Mouse (Mus musculus): ENCODE data around the gene Rnft2.
A peak's percentile ranks its signal among the peaks of the same experiment; 100 is the strongest.

The Rnft2 gene

GRCm38 (mm10) chr5:118244606-118245443 is at the start of gene Rnft2, which contains the start of gene 2410131K14Rik:
Gene Rnft2, minus strand, starts transcription at chr5:118245116.
Gene 2410131K14Rik, plus strand, starts transcription at chr5:118245227.
- peak; percentile 100 for DNase-seq

GRCm38 (mm10) chr5:118294086-118294864 is 49.4 kb upstream of the Rnft2 start:
- DNase-seq = peak; percentile 99

GRCm38 (mm10) chr5:118292476-118292875 is 47.6 kb upstream of the Rnft2 start:
- DNase-seq = no peak

- no peak for DNase-seq
Observed at GRCm38 (mm10) chr5:118291453-118291852, 46.5 kb upstream of the Rnft2 start.

GRCm38 (mm10) chr5:118277741-118278495 is 33.0 kb upstream of the Rnft2 start:
- no peak for DNase-seq

- no peak for DNase-seq
Observed at GRCm38 (mm10) chr5:118276711-118277110, 31.8 kb upstream of the Rnft2 start.

- no peak for DNase-seq
Observed at GRCm38 (mm10) chr5:118276281-118276680, 31.4 kb upstream of the Rnft2 start.

GRCm38 (mm10) chr5:118274546-118274945 is 29.6 kb upstream of the Rnft2 start:
- DNase-seq = no peak

- peak; percentile 93 for DNase-seq
Observed at GRCm38 (mm10) chr5:118273446-118273845, 28.5 kb upstream of the Rnft2 start.

- no peak for DNase-seq
Observed at GRCm38 (mm10) chr5:118271449-118272110, 26.7 kb upstream of the Rnft2 start.

GRCm38 (mm10) chr5:118268987-118269386 is 24.1 kb upstream of the Rnft2 start:
- DNase-seq = peak; percentile 98

GRCm38 (mm10) chr5:118266309-118266708 is 21.4 kb upstream of the Rnft2 start:
- no peak for DNase-seq

GRCm38 (mm10) chr5:118265366-118265765 is 20.4 kb upstream of the Rnft2 start:
- DNase-seq = no peak

GRCm38 (mm10) chr5:118264279-118264678 is 19.4 kb upstream of the Rnft2 start:
- no peak for DNase-seq

- no peak for DNase-seq
Observed at GRCm38 (mm10) chr5:118262418-118262817, 17.5 kb upstream of the Rnft2 start.

- DNase-seq = no peak
Observed at GRCm38 (mm10) chr5:118261181-118261580, 16.3 kb upstream of the Rnft2 start.

GRCm38 (mm10) chr5:118260642-118261041 is 15.7 kb upstream of the Rnft2 start:
- DNase-seq = no peak

GRCm38 (mm10) chr5:118260055-118260454 is 15.1 kb upstream of the Rnft2 start:
- DNase-seq = no peak

- DNase-seq = no peak
Observed at GRCm38 (mm10) chr5:118259636-118260035, 14.7 kb upstream of the Rnft2 start.

- DNase-seq = no peak
Observed at GRCm38 (mm10) chr5:118259152-118259551, 14.2 kb upstream of the Rnft2 start.

- no peak for DNase-seq
Observed at GRCm38 (mm10) chr5:118256981-118257380, 12.1 kb upstream of the Rnft2 start.

GRCm38 (mm10) chr5:118253551-118253950 is 8.6 kb upstream of the Rnft2 start:
- DNase-seq = no peak

GRCm38 (mm10) chr5:118250987-118251386 is 6.1 kb upstream of the Rnft2 start:
- peak; percentile 90 for DNase-seq
